Mouse (Mus musculus) MEL (cell line): ENCODE measurements at regions not wholly inside any gene's neighbourhood (a gene's known extent, or its start where the extent isn't known, plus 50 kb on each side); places are given as distances from the start of the nearest gene placed in this dataset.

ENCODE experiments used
- DNase-seq: peaks from one replicate; pipeline ENCODE4 v3.0.0; 2011; ENCODE audit warnings: low read depth, low spot score
- H3K27ac ChIP-seq: 2 replicates; pipeline ENCODE4 v1.5.1; 2012; ENCODE audit warnings: low read depth, mild to moderate bottlenecking, control low read depth, low read length, moderate library complexity; ENCODE audit not compliant: control insufficient read depth
- H3K27me3 ChIP-seq, 2 experiments: fragments of 150-350 bp in 1 of 2; sonication (generic) in 1 of 2; 2 replicates each; pipeline ENCODE4 v1.6.1; 2012; ENCODE audit warnings: low read length in 2 of 2, mild to moderate bottlenecking in 2 of 2, improper control_type of control experiment in 1 of 2, moderate library complexity in 1 of 2; ENCODE audit not compliant: insufficient read depth in 2 of 2, control insufficient read depth in 1 of 2
- H3K36me3 ChIP-seq, 2 experiments: 2 replicates each; pipeline ENCODE4 v1.6.1; 2012 to 2014; ENCODE audit warnings: low read length in 2 of 2, improper control_type of control experiment in 1 of 2, inconsistent platforms in 1 of 2, mild to moderate bottlenecking in 1 of 2; ENCODE audit not compliant: insufficient read depth in 2 of 2, control insufficient read depth in 1 of 2
- H3K4me1 ChIP-seq, 2 experiments: fragments of 150-350 bp in 1 of 2; sonication (generic) in 1 of 2; 2 replicates each; pipeline ENCODE4 v1.6.1; 2012; ENCODE audit warnings: low read length in 2 of 2, improper control_type of control experiment in 1 of 2, mild to moderate bottlenecking in 1 of 2; ENCODE audit not compliant: insufficient read depth in 2 of 2, control insufficient read depth in 1 of 2
- H3K4me3 ChIP-seq, 2 experiments: fragments of 150-350 bp in 1 of 2; sonication (generic) in 1 of 2; 2 replicates each; pipeline ENCODE4 v1.5.1; 2012; ENCODE audit warnings: low read depth in 2 of 2, low read length in 2 of 2, mild to moderate bottlenecking in 2 of 2, moderate library complexity in 2 of 2, control low read depth in 1 of 2, improper control_type of control experiment in 1 of 2; ENCODE audit not compliant: control insufficient read depth in 1 of 2, insufficient read depth in 1 of 2
- H3K79me2 ChIP-seq: 2 replicates; pipeline ENCODE4 v1.6.1; 2012; ENCODE audit warnings: mild to moderate bottlenecking, low read length, moderate library complexity; ENCODE audit not compliant: control insufficient read depth, poor library complexity, insufficient read depth
- H3K9ac ChIP-seq: 2 replicates; pipeline ENCODE4 v1.6.1; 2012; ENCODE audit warnings: low read depth, mild to moderate bottlenecking, control low read depth, low read length, moderate library complexity; ENCODE audit not compliant: control insufficient read depth, poor library complexity, severe bottlenecking
- H3K9me3 ChIP-seq: fragments of 150-350 bp; sonication (generic); replicated peaks from 2 replicates; pipeline ENCODE4 v1.6.1; 2012; ENCODE audit warnings: mild to moderate bottlenecking, low read length, improper control_type of control experiment, moderate library complexity; ENCODE audit not compliant: insufficient read depth
- ELF1 ChIP-seq: IDR thresholded peaks from 2 replicates; pipeline ENCODE4 v1.6.1; 2014; ENCODE audit warnings: low read depth, mild to moderate bottlenecking, inconsistent platforms, low read length, improper control_type of control experiment, moderate library complexity
- EP300 ChIP-seq, 2 experiments: IDR thresholded peaks; 2 replicates each; pipeline ENCODE4 v1.6.1; 2011; ENCODE audit warnings: improper control_type of control experiment in 2 of 2, low read length in 2 of 2, low read depth in 1 of 2, mild to moderate bottlenecking in 1 of 2
- ETS1 ChIP-seq: IDR thresholded peaks from 2 replicates; pipeline ENCODE4 v1.6.1; 2012; ENCODE audit warnings: low read depth, mild to moderate bottlenecking, inconsistent platforms, low read length, improper control_type of control experiment, moderate library complexity
- GABPA ChIP-seq: IDR thresholded peaks from 2 replicates; pipeline ENCODE4 v1.6.1; 2012; ENCODE audit warnings: low read depth, mild to moderate bottlenecking, inconsistent platforms, low read length, improper control_type of control experiment, moderate library complexity
- GATA1 ChIP-seq: IDR thresholded peaks from 2 replicates; pipeline ENCODE4 v1.6.1; 2011; ENCODE audit warnings: low read depth, low read length, improper control_type of control experiment
- HCFC1 ChIP-seq: IDR thresholded peaks from 2 replicates; pipeline ENCODE4 v1.6.1; 2012; ENCODE audit warnings: low read depth, mild to moderate bottlenecking, inconsistent platforms, low read length, improper control_type of control experiment, moderate library complexity
- JUND ChIP-seq: IDR thresholded peaks from 2 replicates; pipeline ENCODE4 v1.6.1; 2011; ENCODE audit warnings: low read depth, mild to moderate bottlenecking, improper control_type of control experiment, low read length
- KAT2A ChIP-seq: conservative IDR thresholded peaks from 2 replicates; pipeline ENCODE4 v1.6.1; 2012; ENCODE audit warnings: low read depth, low read length, improper control_type of control experiment, inconsistent platforms
- MAX ChIP-seq: IDR thresholded peaks from 2 replicates; pipeline ENCODE4 v1.6.1; 2011; ENCODE audit warnings: low read length, improper control_type of control experiment
- MAZ ChIP-seq: IDR thresholded peaks from 2 replicates; pipeline ENCODE4 v1.6.1; 2012; ENCODE audit warnings: low read depth, mild to moderate bottlenecking, inconsistent platforms, low read length, improper control_type of control experiment
- MEF2A ChIP-seq: IDR thresholded peaks from 2 replicates; pipeline ENCODE4 v1.6.1; 2014; ENCODE audit warnings: low read depth, mild to moderate bottlenecking, inconsistent platforms, low read length, improper control_type of control experiment; ENCODE audit not compliant: poor library complexity, insufficient replicate concordance, severe bottlenecking; ENCODE audit errors: extremely low read depth
- MXI1 ChIP-seq: IDR thresholded peaks from 2 replicates; pipeline ENCODE4 v1.6.1; 2011; ENCODE audit warnings: mild to moderate bottlenecking, low read depth, low read length, improper control_type of control experiment
- NELFE ChIP-seq: IDR thresholded peaks from 2 replicates; pipeline ENCODE4 v1.6.1; 2011; ENCODE audit warnings: low read depth, low read length, improper control_type of control experiment
- POLR2A ChIP-seq, 2 experiments: IDR thresholded peaks; 2 replicates each; pipeline ENCODE4 v1.6.1; 2011 to 2012; ENCODE audit warnings: low read length in 2 of 2, mild to moderate bottlenecking in 2 of 2, control low read depth in 1 of 2, improper control_type of control experiment in 1 of 2, low read depth in 1 of 2, moderate library complexity in 1 of 2; ENCODE audit not compliant: control insufficient read depth in 1 of 2, insufficient read depth in 1 of 2, poor library complexity in 1 of 2
- POLR2AphosphoS5 ChIP-seq: IDR thresholded peaks from 2 replicates; pipeline ENCODE4 v1.6.1; 2012; ENCODE audit warnings: low read depth, borderline replicate concordance, mild to moderate bottlenecking, inconsistent platforms, low read length, moderate library complexity, mixed read lengths
- SIN3A ChIP-seq: IDR thresholded peaks from 2 replicates; pipeline ENCODE4 v1.6.1; 2012; ENCODE audit warnings: low read length, improper control_type of control experiment, inconsistent platforms
- SMC3 ChIP-seq: IDR thresholded peaks from 2 replicates; pipeline ENCODE4 v1.6.1; 2011; ENCODE audit warnings: low read depth, low read length, improper control_type of control experiment
- TAL1 ChIP-seq: IDR thresholded peaks from 2 replicates; pipeline ENCODE4 v1.6.1; 2012; ENCODE audit warnings: mild to moderate bottlenecking, inconsistent platforms, low read length, moderate library complexity, mixed read lengths
- TBP ChIP-seq: IDR thresholded peaks from 2 replicates; pipeline ENCODE4 v1.8.0; 2011; ENCODE audit warnings: low read depth, low read length, improper control_type of control experiment
- UBTF ChIP-seq: IDR thresholded peaks from 2 replicates; pipeline ENCODE4 v1.6.1; 2012; ENCODE audit warnings: low read depth, mild to moderate bottlenecking, inconsistent platforms, low read length, improper control_type of control experiment, moderate library complexity, borderline replicate concordance; ENCODE audit not compliant: insufficient read depth
- USF1 ChIP-seq: IDR thresholded peaks from 2 replicates; pipeline ENCODE4 v1.6.1; 2014; ENCODE audit warnings: low read depth, mild to moderate bottlenecking, inconsistent platforms, low read length, improper control_type of control experiment, moderate library complexity
- ZC3H11A ChIP-seq: IDR thresholded peaks from 2 replicates; pipeline ENCODE4 v1.6.1; 2012; ENCODE audit warnings: low read depth, mild to moderate bottlenecking, inconsistent platforms, low read length, improper control_type of control experiment
- ZKSCAN1 ChIP-seq: IDR thresholded peaks from 2 replicates; pipeline ENCODE4 v1.6.1; 2012; ENCODE audit warnings: low read depth, mild to moderate bottlenecking, inconsistent platforms, low read length, improper control_type of control experiment, moderate library complexity

DNA sequence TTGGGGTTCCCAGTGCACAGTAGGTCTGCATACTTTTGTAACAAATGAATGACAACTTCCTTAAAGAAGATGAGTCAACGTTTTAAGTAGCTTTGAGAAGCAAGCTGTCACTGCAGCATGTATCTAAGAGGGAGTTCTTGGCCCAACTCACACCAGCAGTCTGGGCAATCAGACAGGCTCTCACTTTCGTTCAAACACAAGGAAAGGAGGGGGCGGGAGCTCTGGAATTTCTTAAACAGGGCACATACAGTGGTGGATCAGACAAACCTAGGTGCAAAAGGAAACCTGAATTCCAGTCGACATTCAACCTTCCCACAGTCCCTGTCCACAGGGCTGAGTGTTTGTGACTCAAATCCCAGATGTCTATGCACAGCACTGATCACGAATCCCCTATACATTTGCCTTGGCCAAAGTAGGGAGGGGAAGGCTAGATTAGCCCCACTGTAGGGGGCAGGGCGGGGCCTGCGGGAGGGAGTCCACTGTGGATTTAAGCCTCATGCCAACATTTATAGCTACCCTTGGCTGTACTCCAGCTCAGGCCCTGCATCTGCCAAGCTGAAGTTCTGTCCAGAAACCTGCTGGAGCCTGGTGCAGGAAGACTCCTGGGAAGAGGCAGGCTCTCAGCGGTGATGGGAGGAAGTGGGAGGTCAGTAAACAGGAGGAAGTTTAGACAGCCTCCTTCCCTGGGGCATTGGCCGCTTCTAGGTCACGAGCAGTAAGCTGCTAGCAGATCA lies 81.5 kb upstream of the Cdyl2 start:
- no peak for DNase-seq
- H3K4me1 ChIP-seq = no peaks in the 10 kb centered on the region
- no peak overlapping the region for H3K4me3 ChIP-seq
- no peaks in the 10 kb centered on the region; a peak in 1 of 4 replicates for H3K27me3 ChIP-seq
- no peaks in the 10 kb centered on the region for H3K9me3 ChIP-seq
- H3K9ac ChIP-seq = no peak overlapping the region
- H3K79me2 ChIP-seq = no peaks in the 10 kb centered on the region
- no peaks in the 10 kb centered on the region for H3K36me3 ChIP-seq
- TF ChIP-seq MAZ = no peak
- TF ChIP-seq POLR2AphosphoS5 = no peak
- TF ChIP-seq ETS1 = no peak
- TF ChIP-seq NELFE = no peak
- no peak for TF ChIP-seq ZKSCAN1
- TF ChIP-seq TAL1 = no peak
- TF ChIP-seq GABPA = no peak
- no peak for TF ChIP-seq TBP
- no peak for TF ChIP-seq USF1
- TF ChIP-seq MAX = no peak
- TF ChIP-seq EP300 (IDR thresholded peaks at IDR 0.05; ENCODE audit: low read depth in 1 of 2, low read length in 2 of 2) = no peak
- TF ChIP-seq POLR2A (IDR thresholded peaks at IDR 0.05; ENCODE audit: control insufficient read depth in 1 of 2, insufficient read depth in 1 of 2, low read depth in 1 of 2, low read length in 2 of 2, poor library complexity in 1 of 2) = no peak
- TF ChIP-seq JUND = no peak
- no peak for TF ChIP-seq HCFC1
- TF ChIP-seq ELF1 = no peak
- TF ChIP-seq SMC3 = no peak
- no peak for TF ChIP-seq MXI1
- no peak overlapping the region for H3K27ac ChIP-seq

DNA sequence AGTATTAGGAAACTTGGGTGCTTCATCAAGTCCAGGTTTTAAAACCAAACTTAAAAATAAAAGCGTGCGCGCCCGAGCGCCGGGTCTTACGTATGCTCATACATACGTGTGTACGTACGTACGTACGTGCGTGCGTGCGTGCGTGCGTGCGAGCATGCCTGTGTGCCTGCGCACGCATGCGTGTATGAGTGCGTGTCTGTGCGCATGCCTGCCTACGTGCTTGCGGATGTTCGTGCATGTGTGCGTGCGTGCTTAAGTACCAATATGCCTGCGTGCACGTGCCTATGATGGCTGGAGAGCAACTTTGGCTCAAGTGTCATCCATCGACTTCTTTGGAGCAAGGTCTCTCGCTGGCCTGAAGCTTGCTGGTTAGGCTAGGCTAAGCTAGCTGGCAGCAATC lies 68.5 kb upstream of the Cdyl2 start:
- Histone ChIP-seq H3K4me3 (no peak overlapping the region), H3K9me3 (no peaks in the 10 kb centered on the region), H3K27ac (no peak overlapping the region), H3K4me1 (no peaks in the 10 kb centered on the region), H3K9ac (no peak overlapping the region), H3K27me3 (no peaks in the 10 kb centered on the region), H3K36me3 (no peaks in the 10 kb centered on the region), H3K79me2 (no peaks in the 10 kb centered on the region)
- DNase-seq = no peak
- TF ChIP-seq MAZ (no peak), GATA1 (no peak), USF1 (no peak), POLR2AphosphoS5 (no peak), KAT2A (no peak), UBTF (no peak), SIN3A (no peak), ELF1 (no peak), MXI1 (no peak), MEF2A (no peak), HCFC1 (no peak), SMC3 (no peak), ZKSCAN1 (no peak), ZC3H11A (no peak)
